Mouse (Mus musculus): Measurements from ENCODE around the gene Creb5. TPM values are rescaled to one million over a fixed set of nuclear protein-coding genes. Genes with fewer than 3 reads are reported as not detected.

The Creb5 gene
- polyA plus RNA-seq, 1 experiment from 2014 or later = 2.8 TPM

GRCm38 (mm10) chr6:53603695-53604094, 316.6 kb downstream of the Creb5 start:
- Histone ChIP-seq H3K9ac (ENCODE audit: low read depth, low read length) (no peak overlapping the region), H3K36me3 (ENCODE audit: control insufficient read depth, insufficient read depth) (no peaks in the 10 kb centered on the region), H3K4me2 (replicated peaks; ENCODE audit: low read depth) (no peak overlapping the region), H3K27ac (ENCODE audit: low read depth, low read length) (no peak overlapping the region), H3K4me3 (ENCODE audit: low read depth, low read length) (no peak overlapping the region), H3K4me1 (replicated peaks; ENCODE audit: control insufficient read depth, insufficient read depth, low read length) (no peaks in the 10 kb centered on the region; the same call in 1 of the 2 replicates), H3K27me3 (replicated peaks; ENCODE audit: control insufficient read depth, insufficient read depth, low read length) (no peaks in the 10 kb centered on the region), H3K9me3 (ENCODE audit: control insufficient read depth) (no peaks in the 10 kb centered on the region)
- no peak for ATAC-seq
- 81% methylated on average over 5 of the region's 5 CpGs for WGBS
- TF ChIP-seq CTCF (IDR thresholded peaks at IDR 0.05; ENCODE audit: low read depth) = no peak

DNA sequence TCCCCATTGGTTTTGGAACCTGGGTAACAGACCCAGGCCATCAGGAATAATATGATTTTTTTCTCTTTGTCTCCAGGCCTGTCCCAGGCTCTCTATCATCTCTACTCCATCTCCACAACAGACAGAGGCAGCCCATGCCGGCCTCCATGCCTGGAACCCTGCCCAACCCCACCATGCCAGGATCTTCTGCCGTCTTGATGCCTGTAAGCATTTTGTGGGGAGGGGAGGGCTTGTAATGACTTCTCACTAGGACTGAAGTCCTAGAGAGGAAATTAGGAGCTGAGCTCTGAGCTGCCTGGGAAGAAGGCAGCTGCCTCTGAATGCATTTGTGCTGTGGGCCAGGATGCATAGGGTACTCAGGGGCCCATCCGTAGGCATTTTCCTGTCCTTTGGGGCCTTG, 317.3 kb downstream of the Creb5 start:
- H3K4me2 ChIP-seq (replicated peaks; ENCODE audit: low read depth) = no peak overlapping the region
- H3K4me3 ChIP-seq (ENCODE audit: low read depth, low read length) = no peak overlapping the region
- no peaks in the 10 kb centered on the region for H3K9me3 ChIP-seq (ENCODE audit: control insufficient read depth)
- no peak overlapping the region for H3K9ac ChIP-seq (ENCODE audit: low read depth, low read length)
- no peak for TF ChIP-seq CTCF (IDR thresholded peaks at IDR 0.05; ENCODE audit: low read depth)
- no peaks in the 10 kb centered on the region for H3K27me3 ChIP-seq (replicated peaks; ENCODE audit: control insufficient read depth, insufficient read depth, low read length)
- ATAC-seq = no peak
- no peak overlapping the region for H3K27ac ChIP-seq (ENCODE audit: low read depth, low read length)
- WGBS = 81% methylated on average over 3 of the region's 3 CpGs
- H3K4me1 ChIP-seq (replicated peaks; ENCODE audit: control insufficient read depth, insufficient read depth, low read length) = no peaks in the 10 kb centered on the region; the same call in 1 of the 2 replicates
- no peaks in the 10 kb centered on the region for H3K36me3 ChIP-seq (ENCODE audit: control insufficient read depth, insufficient read depth)

DNA sequence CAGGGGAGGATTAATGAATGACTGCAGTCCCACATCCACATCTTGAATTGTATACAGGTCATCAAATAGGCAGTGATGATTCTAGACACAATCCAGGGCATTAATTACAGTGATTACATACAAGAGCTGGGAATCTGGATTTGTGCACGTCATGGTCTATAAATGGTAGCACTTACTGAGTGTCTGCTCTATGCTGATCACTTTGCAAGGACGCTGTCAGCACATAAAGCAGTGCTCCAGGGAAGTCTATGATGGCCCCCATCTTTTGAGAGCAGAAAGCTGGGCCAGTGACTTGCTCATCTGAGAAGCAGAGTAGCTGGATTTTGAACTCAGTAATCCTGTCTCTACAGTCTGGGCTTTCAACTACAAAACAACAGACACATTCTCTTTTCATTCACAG, 318.1 kb downstream of the Creb5 start:
- TF ChIP-seq CTCF (IDR thresholded peaks at IDR 0.05; ENCODE audit: low read depth) = no peak
- 65% methylated on average over 2 of the region's 2 CpGs for WGBS

DNA sequence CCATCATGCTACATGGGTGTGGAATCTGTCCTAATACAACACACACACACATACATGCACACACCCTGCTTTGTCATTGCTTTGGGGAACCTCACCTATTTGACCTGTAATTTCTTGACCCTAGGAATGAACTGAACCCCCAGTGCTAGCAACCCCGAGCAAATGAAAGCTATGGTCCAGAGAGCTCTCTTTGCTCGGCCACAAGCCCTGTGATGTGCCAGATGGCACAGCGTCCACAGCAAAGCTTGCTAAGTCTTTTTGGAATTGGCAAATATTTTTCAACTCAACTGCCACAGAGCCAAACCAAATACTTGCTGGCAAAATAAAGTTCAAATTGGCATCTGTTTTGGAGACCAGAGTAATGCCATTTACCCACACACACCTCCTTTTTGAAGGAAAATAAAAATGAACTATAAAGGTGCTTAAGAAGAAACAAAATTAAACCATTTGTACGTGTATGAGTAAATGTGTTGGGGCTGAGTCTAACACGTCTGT, 324.4 kb downstream of the Creb5 start:
- WGBS = 86% methylated on average over 5 of the region's 5 CpGs
- Histone ChIP-seq H3K27ac (ENCODE audit: low read depth, low read length) (no peak overlapping the region), H3K27me3 (replicated peaks; ENCODE audit: control insufficient read depth, insufficient read depth, low read length) (no peaks in the 10 kb centered on the region), H3K9me3 (ENCODE audit: control insufficient read depth) (no peaks in the 10 kb centered on the region), H3K4me1 (replicated peaks; ENCODE audit: control insufficient read depth, insufficient read depth, low read length) (no peaks in the 10 kb centered on the region), H3K9ac (ENCODE audit: low read depth, low read length) (no peak overlapping the region), H3K36me3 (ENCODE audit: control insufficient read depth, insufficient read depth) (no peaks in the 10 kb centered on the region), H3K4me2 (replicated peaks; ENCODE audit: low read depth) (no peak overlapping the region), H3K4me3 (ENCODE audit: low read depth, low read length) (no peak overlapping the region)
- ATAC-seq = no peak
- TF ChIP-seq CTCF (IDR thresholded peaks at IDR 0.05; ENCODE audit: low read depth) = no peak

More for the DNA sequence above, 318.1 kb downstream of the Creb5 start:
- no peak overlapping the region for H3K9ac ChIP-seq (ENCODE audit: low read depth, low read length)
- ATAC-seq = no peak
- no peak overlapping the region for H3K27ac ChIP-seq (ENCODE audit: low read depth, low read length)
- H3K36me3 ChIP-seq (ENCODE audit: control insufficient read depth, insufficient read depth) = no peaks in the 10 kb centered on the region
- no peaks in the 10 kb centered on the region for H3K9me3 ChIP-seq (ENCODE audit: control insufficient read depth)
- H3K27me3 ChIP-seq (replicated peaks; ENCODE audit: control insufficient read depth, insufficient read depth, low read length) = no peaks in the 10 kb centered on the region
- no peak overlapping the region for H3K4me2 ChIP-seq (replicated peaks; ENCODE audit: low read depth)
- no peak overlapping the region for H3K4me3 ChIP-seq (ENCODE audit: low read depth, low read length)
- H3K4me1 ChIP-seq (replicated peaks; ENCODE audit: control insufficient read depth, insufficient read depth, low read length) = no peaks in the 10 kb centered on the region; the same call in 1 of the 2 replicates

DNA sequence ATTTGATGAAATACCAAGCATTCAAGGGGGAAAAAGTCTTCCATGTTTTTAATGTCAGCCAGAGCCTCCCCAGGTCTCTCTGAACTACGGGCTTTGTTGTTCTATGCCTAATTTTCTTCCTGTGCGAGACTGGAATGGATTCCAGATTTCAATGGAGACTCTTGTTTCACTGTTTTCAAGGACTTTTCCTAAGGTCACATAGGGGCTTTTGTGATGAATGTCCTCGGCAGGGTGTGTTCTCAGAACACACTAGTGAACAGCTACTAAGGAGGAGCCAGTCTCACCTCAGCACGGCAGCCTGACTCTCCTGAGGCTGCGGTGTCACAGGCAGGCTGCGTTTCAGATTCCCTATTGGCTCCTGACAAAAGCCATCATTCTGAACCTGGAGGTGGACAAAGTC, 325.6 kb downstream of the Creb5 start:
- WGBS = 55% methylated on average over 6 of the region's 6 CpGs
- Histone ChIP-seq H3K4me3 (ENCODE audit: low read depth, low read length) (no peak overlapping the region), H3K27me3 (replicated peaks; ENCODE audit: control insufficient read depth, insufficient read depth, low read length) (no peaks in the 10 kb centered on the region), H3K9me3 (ENCODE audit: control insufficient read depth) (no peaks in the 10 kb centered on the region), H3K4me1 (replicated peaks; ENCODE audit: control insufficient read depth, insufficient read depth, low read length) (no peaks in the 10 kb centered on the region), H3K9ac (ENCODE audit: low read depth, low read length) (no peak overlapping the region), H3K36me3 (ENCODE audit: control insufficient read depth, insufficient read depth) (no peaks in the 10 kb centered on the region), H3K4me2 (replicated peaks; ENCODE audit: low read depth) (no peak overlapping the region), H3K27ac (ENCODE audit: low read depth, low read length) (no peak overlapping the region)
- TF ChIP-seq CTCF (IDR thresholded peaks at IDR 0.05; ENCODE audit: low read depth) = no peak
- ATAC-seq = no peak

DNA sequence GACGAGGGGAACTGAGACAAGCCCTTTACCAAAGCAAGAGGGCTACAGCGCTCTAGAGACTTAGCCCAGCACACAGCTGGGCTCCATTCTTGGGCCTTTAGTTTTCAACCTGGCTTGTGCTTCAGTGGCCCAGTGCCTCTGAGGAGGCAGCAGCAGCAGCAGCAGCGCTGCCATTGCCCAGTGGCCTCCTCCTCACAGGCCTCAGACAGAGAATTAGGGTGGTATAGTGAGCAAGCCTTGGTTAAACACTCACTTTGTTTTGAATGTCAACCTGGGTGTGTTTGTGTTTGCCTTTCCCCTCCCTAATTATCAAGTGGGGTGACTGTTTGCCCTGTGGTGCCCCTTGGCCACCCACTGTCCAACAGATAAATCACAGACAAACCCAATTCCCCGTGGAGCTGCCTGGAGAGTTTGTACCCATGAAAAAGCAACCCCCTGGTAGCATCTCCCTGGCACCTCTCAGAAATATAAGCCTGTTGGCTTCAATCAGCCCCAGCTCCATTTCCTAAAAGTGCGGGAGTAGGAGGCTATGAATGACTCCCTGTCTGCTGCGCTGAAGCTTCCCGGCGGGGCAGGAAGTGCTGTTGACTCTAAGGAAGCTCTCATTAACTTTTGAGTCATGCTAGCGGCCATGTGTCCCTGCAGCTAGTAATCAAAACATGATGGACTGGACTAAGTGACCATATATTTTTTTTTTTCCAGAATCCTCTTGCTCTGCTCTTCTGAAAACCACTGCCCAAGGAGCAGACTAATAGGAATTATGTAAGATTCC, 328.6 kb downstream of the Creb5 start:
- no peak for ATAC-seq
- no peaks in the 10 kb centered on the region for H3K27me3 ChIP-seq (replicated peaks; ENCODE audit: control insufficient read depth, insufficient read depth, low read length)
- 45% methylated on average over 9 of the region's 9 CpGs for WGBS
- no peaks in the 10 kb centered on the region for H3K9me3 ChIP-seq (ENCODE audit: control insufficient read depth)
- no peak overlapping the region for H3K9ac ChIP-seq (ENCODE audit: low read depth, low read length)
- TF ChIP-seq CTCF (IDR thresholded peaks at IDR 0.05; ENCODE audit: low read depth) = no peak
- no peak overlapping the region for H3K4me2 ChIP-seq (replicated peaks; ENCODE audit: low read depth)
- no peak overlapping the region for H3K27ac ChIP-seq (ENCODE audit: low read depth, low read length)
- no peaks in the 10 kb centered on the region for H3K36me3 ChIP-seq (ENCODE audit: control insufficient read depth, insufficient read depth)
- H3K4me3 ChIP-seq (ENCODE audit: low read depth, low read length) = no peak overlapping the region
- no peaks in the 10 kb centered on the region for H3K4me1 ChIP-seq (replicated peaks; ENCODE audit: control insufficient read depth, insufficient read depth, low read length)

Measured in intestine, postnatal 0 days (tissue).